Mouse (Mus musculus) gastrocnemius, postnatal 14 days (tissue): ENCODE measurements around the gene Hrh2. TPM values are rescaled to one million over a fixed set of nuclear protein-coding genes. Genes with fewer than 3 reads are reported as not detected.

Experiments used
- DNase-seq: peaks from one replicate; pipeline ENCODE4 v3.0.0; 2021; ENCODE audit warnings: mixed read lengths
- intact Hi-C: fragments of 180-260 bp; cut with DNase I; formaldehyde crosslinking; loops from one replicate; pipeline ENCODE4 v1.15.1; 2025; ENCODE audit warnings: low total_unique reads
- total RNA-seq, 2 experiments: library from RNA; stranded (reverse); gene quantifications; 2 replicates each; pipeline ENCODE4 v1.2.3; 2021

The Hrh2 gene
- total RNA-seq, 2 experiments from 2014 or later: not detected

GRCm38 (mm10) chr13:54174703-54175102 is 17.2 kb upstream of the Hrh2 start:
- intact Hi-C loops: no loop called here
- no peak for DNase-seq

- intact Hi-C loops: no loop called here
- no peak for DNase-seq
Observed at GRCm38 (mm10) chr13:54175426-54175825, 16.5 kb upstream of the Hrh2 start.

- intact Hi-C loops: no loop called here
- DNase-seq: no peak
Observed at GRCm38 (mm10) chr13:54176406-54177020, 15.4 kb upstream of the Hrh2 start.

GRCm38 (mm10) chr13:54177346-54177745 is 14.6 kb upstream of the Hrh2 start:
- no peak for DNase-seq
- intact Hi-C loops: no loop called here

GRCm38 (mm10) chr13:54178647-54179046 is 13.3 kb upstream of the Hrh2 start:
- no peak for DNase-seq
- intact Hi-C loops: no loop called here

- DNase-seq: no peak
- intact Hi-C loops: no loop called here
Observed at GRCm38 (mm10) chr13:54179971-54180370, 12.0 kb upstream of the Hrh2 start.

GRCm38 (mm10) chr13:54180461-54180860 is 11.5 kb upstream of the Hrh2 start:
- peak; percentile 52 for DNase-seq
- intact Hi-C loops: no loop called here

- intact Hi-C loops: no loop called here
- DNase-seq: no peak
Observed at GRCm38 (mm10) chr13:54181318-54181717, 10.6 kb upstream of the Hrh2 start.

GRCm38 (mm10) chr13:54181947-54182346 is 10.0 kb upstream of the Hrh2 start:
- intact Hi-C loops: no loop called here

GRCm38 (mm10) chr13:54186394-54186793 is 5.5 kb upstream of the Hrh2 start:
- intact Hi-C loops: no loop called here
- DNase-seq: no peak

More at GRCm38 (mm10) chr13:54181947-54182346, 10.0 kb upstream of the Hrh2 start:
- DNase-seq: no peak

GRCm38 (mm10) chr13:54188190-54188706 is 3.7 kb upstream of the Hrh2 start:
- no peak for DNase-seq
- intact Hi-C loops: no loop called here

- intact Hi-C loops: no loop called here
- DNase-seq: peak; percentile 19
Observed at GRCm38 (mm10) chr13:54189896-54190295, 2.0 kb upstream of the Hrh2 start.

- intact Hi-C loops: no loop called here
- no peak for DNase-seq
Observed at GRCm38 (mm10) chr13:54191181-54191580, 748 bp upstream of the Hrh2 start.

GRCm38 (mm10) chr13:54193580-54193979 is 1.7 kb downstream of the Hrh2 start:
- intact Hi-C loops: no loop called here
- DNase-seq: no peak

GRCm38 (mm10) chr13:54199000-54199399 is 7.1 kb downstream of the Hrh2 start:
- no peak for DNase-seq
- intact Hi-C loops: no loop called here

- intact Hi-C loops: no loop called here
- DNase-seq: no peak
Observed at GRCm38 (mm10) chr13:54202458-54202857, 10.5 kb downstream of the Hrh2 start.

- no peak for DNase-seq
- intact Hi-C loops: no loop called here
Observed at GRCm38 (mm10) chr13:54203419-54203818, 11.5 kb downstream of the Hrh2 start.

GRCm38 (mm10) chr13:54205195-54205594 is 13.3 kb downstream of the Hrh2 start:
- intact Hi-C loops: no loop called here

GRCm38 (mm10) chr13:54206140-54206753 is 14.3 kb downstream of the Hrh2 start:
- DNase-seq: no peak
- intact Hi-C loops: no loop called here

More at GRCm38 (mm10) chr13:54205195-54205594, 13.3 kb downstream of the Hrh2 start:
- no peak for DNase-seq

- no peak for DNase-seq
- intact Hi-C loops: no loop called here
Observed at GRCm38 (mm10) chr13:54209476-54210253, 17.7 kb downstream of the Hrh2 start.
